Mouse (Mus musculus) CH12.LX (cell line): ENCODE measurements around the gene Stxbp5l. TPM values are rescaled to one million over a fixed set of nuclear protein-coding genes. Genes with fewer than 3 reads are reported as not detected.

Experiments used
- DNase-seq: peaks from one replicate; pipeline ENCODE4 v3.0.0-alpha.2; 2013; ENCODE audit errors: extremely low read depth
- H3K27ac ChIP-seq: 2 replicates; pipeline ENCODE4 v1.5.1; 2012; ENCODE audit warnings: low read depth, mild to moderate bottlenecking, control low read depth, moderate library complexity; ENCODE audit not compliant: insufficient read depth
- H3K27me3 ChIP-seq: replicated peaks from 2 replicates; pipeline ENCODE3; 2012; ENCODE audit warnings: inconsistent platforms
- H3K36me3 ChIP-seq, 2 experiments: replicated peaks in 1 of 2; 2 replicates each; pipeline versions ENCODE3 to v1.6.1; 2012; ENCODE audit warnings: inconsistent platforms in 1 of 2, low read length in 1 of 2, mild to moderate bottlenecking in 1 of 2, mixed read lengths in 1 of 2, moderate library complexity in 1 of 2; ENCODE audit not compliant: control insufficient read depth in 1 of 2, insufficient read depth in 1 of 2
- H3K4me1 ChIP-seq, 2 experiments: 2 replicates each; pipeline ENCODE4 v1.6.1; 2012; ENCODE audit warnings: inconsistent platforms in 1 of 2, moderate library complexity in 1 of 2; ENCODE audit not compliant: insufficient read depth in 2 of 2, control insufficient read depth in 1 of 2
- H3K4me2 ChIP-seq: 2 replicates; pipeline ENCODE4 v1.6.1; 2012; ENCODE audit warnings: low read depth, mild to moderate bottlenecking, control low read depth; ENCODE audit not compliant: poor library complexity, insufficient read depth, severe bottlenecking
- H3K4me3 ChIP-seq, 3 experiments: fragments of 150-350 bp in 1 of 3; sonication (generic) in 1 of 3; replicated peaks in 1 of 3; 2 replicates each; pipeline versions ENCODE3 to v1.5.1; 2011 to 2012; ENCODE audit warnings: low read depth in 2 of 3, low read length in 2 of 3, mild to moderate bottlenecking in 2 of 3, moderate library complexity in 2 of 3, control low read depth in 1 of 3, improper control_type of control experiment in 1 of 3, inconsistent platforms in 1 of 3, mixed read lengths in 1 of 3; ENCODE audit not compliant: poor library complexity in 1 of 3
- H3K79me2 ChIP-seq: replicated peaks from 2 replicates; pipeline ENCODE4 v1.6.1; 2012; ENCODE audit warnings: mild to moderate bottlenecking, moderate library complexity; ENCODE audit not compliant: control insufficient read depth, poor library complexity, insufficient read depth, severe bottlenecking; ENCODE audit errors: extremely low read depth
- H3K9ac ChIP-seq: 2 replicates; pipeline ENCODE4 v1.6.1; 2012; ENCODE audit warnings: low read depth, mild to moderate bottlenecking, control low read depth, moderate library complexity; ENCODE audit not compliant: insufficient read depth
- H3K9me3 ChIP-seq: replicated peaks from 2 replicates; pipeline ENCODE3; 2012; ENCODE audit warnings: low read length, inconsistent platforms, mixed read lengths
- BHLHE40 ChIP-seq: IDR thresholded peaks from 2 replicates; pipeline ENCODE4 v1.6.1; 2011; ENCODE audit warnings: mild to moderate bottlenecking, low read depth, low read length, improper control_type of control experiment
- CHD1 ChIP-seq: IDR thresholded peaks from 2 replicates; pipeline ENCODE4 v1.6.1; 2012; ENCODE audit warnings: low read depth, low read length, improper control_type of control experiment, inconsistent platforms
- CTCF ChIP-seq, 2 experiments: IDR thresholded peaks in 1 of 2; conservative IDR thresholded peaks in 1 of 2; 2 replicates each; pipeline ENCODE4 v1.5.1; 2011 to 2012; ENCODE audit warnings: low read depth in 2 of 2, low read length in 2 of 2, improper control_type of control experiment in 1 of 2, inconsistent platforms in 1 of 2, mild to moderate bottlenecking in 1 of 2, moderate library complexity in 1 of 2
- E2F4 ChIP-seq: IDR thresholded peaks from 2 replicates; pipeline ENCODE4 v1.6.1; 2011; ENCODE audit warnings: low read depth, low read length, improper control_type of control experiment; ENCODE audit not compliant: insufficient replicate concordance
- ELF1 ChIP-seq: IDR thresholded peaks from 2 replicates; pipeline ENCODE4 v1.6.1; 2014; ENCODE audit warnings: low read depth, mild to moderate bottlenecking, inconsistent platforms, low read length, improper control_type of control experiment
- EP300 ChIP-seq: IDR thresholded peaks from 2 replicates; pipeline ENCODE4 v1.6.1; 2011; ENCODE audit warnings: low read length, improper control_type of control experiment
- GABPA ChIP-seq: IDR thresholded peaks from 2 replicates; pipeline ENCODE4 v1.6.1; 2012; ENCODE audit warnings: low read depth, low read length, improper control_type of control experiment, inconsistent platforms; ENCODE audit not compliant: insufficient replicate concordance
- HCFC1 ChIP-seq: IDR thresholded peaks from 2 replicates; pipeline ENCODE4 v1.6.1; 2012; ENCODE audit warnings: low read depth, mild to moderate bottlenecking, inconsistent platforms, low read length, improper control_type of control experiment
- JUN ChIP-seq: IDR thresholded peaks from 2 replicates; pipeline ENCODE4 v1.6.1; 2011; ENCODE audit warnings: low read depth, mild to moderate bottlenecking, low read length, improper control_type of control experiment, moderate library complexity; ENCODE audit not compliant: insufficient read depth
- JUND ChIP-seq: conservative IDR thresholded peaks from 2 replicates; pipeline ENCODE4 v1.6.1; 2011; ENCODE audit warnings: low read depth, low read length, improper control_type of control experiment
- MAX ChIP-seq: IDR thresholded peaks from 2 replicates; pipeline ENCODE4 v1.6.1; 2011; ENCODE audit warnings: low read length, improper control_type of control experiment
- MAZ ChIP-seq: IDR thresholded peaks from 2 replicates; pipeline ENCODE4 v1.6.1; 2012; ENCODE audit warnings: low read depth, mild to moderate bottlenecking, inconsistent platforms, low read length, improper control_type of control experiment, moderate library complexity
- MEF2A ChIP-seq: IDR thresholded peaks from 2 replicates; pipeline ENCODE4 v1.6.1; 2014; ENCODE audit warnings: low read depth, mild to moderate bottlenecking, inconsistent platforms, low read length, improper control_type of control experiment, borderline replicate concordance
- MXI1 ChIP-seq: IDR thresholded peaks from 2 replicates; pipeline ENCODE4 v1.6.1; 2011; ENCODE audit warnings: mild to moderate bottlenecking, low read depth, low read length, improper control_type of control experiment
- MYC ChIP-seq: IDR thresholded peaks from 2 replicates; pipeline ENCODE4 v1.6.1; 2011; ENCODE audit warnings: low read depth, mild to moderate bottlenecking, improper control_type of control experiment, low read length
- NELFE ChIP-seq: IDR thresholded peaks from 2 replicates; pipeline ENCODE4 v1.6.1; 2011; ENCODE audit warnings: low read depth, low read length, improper control_type of control experiment
- PAX5 ChIP-seq: IDR thresholded peaks from 2 replicates; pipeline ENCODE4 v1.6.1; 2012; ENCODE audit warnings: low read length, inconsistent platforms, mixed read lengths
- POLR2A ChIP-seq: IDR thresholded peaks from 2 replicates; pipeline ENCODE4 v1.6.1; 2011; ENCODE audit warnings: low read depth, mild to moderate bottlenecking, improper control_type of control experiment, low read length
- POLR2AphosphoS2 ChIP-seq: IDR thresholded peaks from 2 replicates; pipeline ENCODE4 v1.6.1; 2011; ENCODE audit warnings: low read depth, low read length, improper control_type of control experiment
- SMC3 ChIP-seq: IDR thresholded peaks from 2 replicates; pipeline ENCODE4 v1.6.1; 2011; ENCODE audit warnings: low read depth, low read length, improper control_type of control experiment
- TBP ChIP-seq: conservative IDR thresholded peaks from 2 replicates; pipeline ENCODE4 v1.6.1; 2011; ENCODE audit warnings: low read depth, low read length, improper control_type of control experiment
- TCF12 ChIP-seq: IDR thresholded peaks from 2 replicates; pipeline ENCODE4 v1.6.1; 2014; ENCODE audit warnings: low read depth, mild to moderate bottlenecking, inconsistent platforms, low read length, improper control_type of control experiment
- USF1 ChIP-seq: IDR thresholded peaks from 2 replicates; pipeline ENCODE4 v1.6.1; 2014; ENCODE audit warnings: low read depth, mild to moderate bottlenecking, inconsistent platforms, low read length, improper control_type of control experiment
- USF2 ChIP-seq: conservative IDR thresholded peaks from 2 replicates; pipeline ENCODE4 v1.6.1; 2011; ENCODE audit warnings: low read depth, low read length, improper control_type of control experiment
- ZC3H11A ChIP-seq: IDR thresholded peaks from 2 replicates; pipeline ENCODE4 v1.6.1; 2012; ENCODE audit warnings: low read depth, mild to moderate bottlenecking, inconsistent platforms, low read length, improper control_type of control experiment
- ZKSCAN1 ChIP-seq: IDR thresholded peaks from 2 replicates; pipeline ENCODE4 v1.6.1; 2012; ENCODE audit warnings: low read depth, inconsistent platforms, low read length, improper control_type of control experiment, borderline replicate concordance
- ZMIZ1 ChIP-seq: IDR thresholded peaks from 2 replicates; pipeline ENCODE4 v1.6.1; 2012; ENCODE audit warnings: low read depth, mild to moderate bottlenecking, inconsistent platforms, low read length, improper control_type of control experiment
- dilution Hi-C: fragments of 300-500 bp; cut with MboI; formaldehyde crosslinking; loops from 2 replicates; pipeline ENCODE4 v1.14.3; 2020; ENCODE audit warnings: low sequenced_read_pairs; ENCODE audit not compliant: extremely low pct_unique_long_range_greater_than_20kb, extremely low pct_ligation_motif_present
- in situ Hi-C: fragments of 300-500 bp; cut with MboI; formaldehyde crosslinking; loops from 3 replicates; pipeline ENCODE4 v1.14.3; 2019; ENCODE audit warnings: low sequenced_read_pairs, low pct_ligation_motif_present, low pct_unique_long_range_greater_than_20kb, mixed read lengths
- polyA plus RNA-seq: library from polyadenylated mRNA; unstranded; fragments of >175 nt; gene quantifications from 2 replicates; pipeline ENCODE4 v1.2.1, GENCODE M21; 2012; ENCODE audit warnings: low read depth; ENCODE audit not compliant: insufficient read length
- total RNA-seq, 2 experiments: library from RNA; depleted of rRNA; stranded (reverse); fragments of 300-350 nt in 1 of 2; fragments of >200 nt in 1 of 2; gene quantifications; 2 replicates each; pipeline ENCODE4 v1.2.3; 2012 to 2014

Stxbp5l gene
- total and polyA plus RNA-seq, 3 experiments, result 0.09 to 0.24 (median 0.13) TPM

- Histone ChIP-seq H3K4me1 (no peaks in the 10 kb centered on the region), H3K9ac (no peak overlapping the region), H3K9me3 (peaks cover 3% of the 10 kb centered on the region), H3K27ac (no peak overlapping the region), H3K27me3 (no peaks in the 10 kb centered on the region), H3K79me2 (no peaks in the 10 kb centered on the region; the same call in 1 of the 2 replicates), H3K4me2 (no peak overlapping the region), H3K4me3 (no peak overlapping the region), H3K36me3 (no peaks in the 10 kb centered on the region)
- no peak for DNase-seq
- dilution Hi-C loops, result no loop called here
- in situ Hi-C loops, result no loop called here
- TF ChIP-seq MAZ, result no peak
- TF ChIP-seq PAX5, result no peak
- no peak for TF ChIP-seq EP300
- TF ChIP-seq JUN, result no peak
- TF ChIP-seq USF1, result no peak
- TF ChIP-seq MYC, result no peak
- no peak for TF ChIP-seq ZKSCAN1
- TF ChIP-seq SMC3, result no peak
- TF ChIP-seq MXI1, result no peak
- TF ChIP-seq TCF12, result no peak
- no peak for TF ChIP-seq MAX
- TF ChIP-seq POLR2AphosphoS2, result no peak
- TF ChIP-seq TBP, result no peak
Measured at GRCm38 (mm10) chr16:37421851-37422250, 37.1 kb upstream of the Stxbp5l start.

- in situ Hi-C loops, result no loop called here
- DNase-seq, result no peak
- H3K36me3 ChIP-seq, result no peaks in the 10 kb centered on the region
- dilution Hi-C loops, result no loop called here
- H3K4me3 ChIP-seq, result no peak overlapping the region
- no peak overlapping the region for H3K4me2 ChIP-seq
- TF ChIP-seq POLR2A (no peak), TCF12 (no peak), CTCF (conservative IDR thresholded peaks at IDR 0.05 in 1 of 2, IDR thresholded peaks at IDR 0.05 in 1 of 2; ENCODE audit: low read depth in 2 of 2, low read length in 2 of 2) (no peak), CHD1 (no peak), MEF2A (no peak), ELF1 (no peak), GABPA (no peak), ZKSCAN1 (no peak), MAX (no peak), E2F4 (no peak), ZMIZ1 (no peak), EP300 (no peak), MAZ (no peak), JUND (no peak), HCFC1 (no peak), ZC3H11A (no peak), NELFE (no peak), BHLHE40 (no peak), USF2 (no peak)
- H3K9me3 ChIP-seq, result peaks cover 3% of the 10 kb centered on the region
- H3K27me3 ChIP-seq, result no peaks in the 10 kb centered on the region
- H3K79me2 ChIP-seq, result no peaks in the 10 kb centered on the region; the same call in 1 of the 2 replicates
- H3K27ac ChIP-seq, result no peak overlapping the region
- no peaks in the 10 kb centered on the region for H3K4me1 ChIP-seq
- H3K9ac ChIP-seq, result no peak overlapping the region
Measured at GRCm38 (mm10) chr16:37420512-37420911, 35.8 kb upstream of the Stxbp5l start.
